Mouse (Mus musculus): ENCODE data around the gene Gm5767. TPM values are rescaled to one million over a fixed set of nuclear protein-coding genes. Genes with fewer than 3 reads are reported as not detected.

Gene Gm5767
- polyA plus RNA-seq (2017; shearing (Covaris generic)): not detected

GRCm38 (mm10) chr16:8680470-8680869 lies at the start of gene Gm5767:
TSS of gene Gm5767 (plus strand) at chr16:8680770.
- ATAC-seq: no peak

- no peak for ATAC-seq
Measured at GRCm38 (mm10) chr16:8631428-8631827, 49.1 kb upstream of the Gm5767 start.

- peak; percentile 34 for ATAC-seq
Measured at GRCm38 (mm10) chr16:8636867-8637216, 43.7 kb upstream of the Gm5767 start.

- peak; percentile 67 for ATAC-seq
Measured at GRCm38 (mm10) chr16:8637217-8638051, 43.1 kb upstream of the Gm5767 start, which contains the start of the genes Pmm2 and Tmem186. TSS of gene Pmm2 (plus strand) at chr16:8637674. TSS of gene Tmem186 (minus strand) at chr16:8637712.

- ATAC-seq: no peak
Measured at GRCm38 (mm10) chr16:8638131-8638530, 42.4 kb upstream of the Gm5767 start.

GRCm38 (mm10) chr16:8639466-8640191 lies 40.9 kb upstream of the Gm5767 start:
- ATAC-seq: peak; percentile 36

GRCm38 (mm10) chr16:8643855-8644254 lies 36.7 kb upstream of the Gm5767 start:
- peak; percentile 76 for ATAC-seq

- ATAC-seq: no peak
Measured at GRCm38 (mm10) chr16:8645546-8645945, 35.0 kb upstream of the Gm5767 start.

- ATAC-seq: no peak
Measured at GRCm38 (mm10) chr16:8650007-8650406, 30.6 kb upstream of the Gm5767 start.

GRCm38 (mm10) chr16:8655108-8655507 lies 25.5 kb upstream of the Gm5767 start:
- ATAC-seq: no peak

GRCm38 (mm10) chr16:8655599-8655998 lies 25.0 kb upstream of the Gm5767 start:
- no peak for ATAC-seq

GRCm38 (mm10) chr16:8656256-8656655 lies 24.3 kb upstream of the Gm5767 start:
- ATAC-seq: no peak

GRCm38 (mm10) chr16:8658349-8658748 lies 22.2 kb upstream of the Gm5767 start:
- ATAC-seq: no peak

GRCm38 (mm10) chr16:8658764-8659163 lies 21.8 kb upstream of the Gm5767 start:
- no peak for ATAC-seq

GRCm38 (mm10) chr16:8663022-8663421 lies 17.5 kb upstream of the Gm5767 start:
- no peak for ATAC-seq

- no peak for ATAC-seq
Measured at GRCm38 (mm10) chr16:8663606-8664539, 16.7 kb upstream of the Gm5767 start.

- ATAC-seq: no peak
Measured at GRCm38 (mm10) chr16:8665367-8665766, 15.2 kb upstream of the Gm5767 start.

- no peak for ATAC-seq
Measured at GRCm38 (mm10) chr16:8666452-8666851, 14.1 kb upstream of the Gm5767 start.

- ATAC-seq: no peak
Measured at GRCm38 (mm10) chr16:8667261-8667660, 13.3 kb upstream of the Gm5767 start.

GRCm38 (mm10) chr16:8667814-8668213 lies 12.8 kb upstream of the Gm5767 start:
- ATAC-seq: no peak

- ATAC-seq: no peak
Measured at GRCm38 (mm10) chr16:8668386-8668785, 12.2 kb upstream of the Gm5767 start.

GRCm38 (mm10) chr16:8669432-8669831 lies 11.1 kb upstream of the Gm5767 start:
- ATAC-seq: no peak
